Mouse (Mus musculus): Measurements from ENCODE around the gene Tmem259. TPM values are rescaled to one million over a fixed set of nuclear protein-coding genes. Genes with fewer than 3 reads are reported as not detected.

Gene Tmem259
- polyA plus RNA-seq, 1 experiment from 2014 or later: 22.5 TPM

- no peaks in the 10 kb centered on the region for H3K9me3 ChIP-seq
- H3K4me3 ChIP-seq (replicated peaks): peak overlapping the region; percentile 49
- H3K27ac ChIP-seq: peak overlapping the region; percentile 47; the same call in 1 of the 2 replicates
- H3K9ac ChIP-seq (replicated peaks): 0 out of 2 replicates have a peak overlapping the region, but pooled peaks have one; percentile 56
- H3K36me3 ChIP-seq: peaks cover 28% of the 10 kb centered on the region
- 1% methylated on average over 35 of the region's 35 CpGs for WGBS
- H3K4me1 ChIP-seq (replicated peaks): peaks cover 15% of the 10 kb centered on the region
- peak overlapping the region; percentile 88 for H3K4me2 ChIP-seq
- peak; percentile 56 for ATAC-seq (ENCODE audit: insufficient number of reproducible peaks, insufficient read depth, low FRiP score, low TSS enrichment, low read depth)
- peaks cover 44% of the 10 kb centered on the region for H3K27me3 ChIP-seq
Observed at GRCm38 (mm10) chr10:79997034-79997760, 13.1 kb upstream of the Tmem259 start.

- Histone ChIP-seq H3K9me3 (0 out of 2 replicates have a peak, but pooled peaks cover 4% of the 10 kb centered on the region), H3K27me3 (peaks cover 37% of the 10 kb centered on the region), H3K4me1 (replicated peaks) (peaks cover 15% of the 10 kb centered on the region), H3K27ac (peak within 1 kb of the TSS; percentile 47), H3K4me3 (replicated peaks) (peak within 1 kb of the TSS; percentile 49), H3K9ac (replicated peaks) (peak within 1 kb of the TSS; percentile 56), H3K4me2 (peak within 1 kb of the TSS; percentile 88), H3K36me3 (peaks cover 35% of the 10 kb centered on the region)
- under 1% methylated on average over 34 of the region's 34 CpGs for WGBS
- ATAC-seq (ENCODE audit: insufficient number of reproducible peaks, insufficient read depth, low FRiP score, low TSS enrichment, low read depth): peak; percentile 81
Observed at GRCm38 (mm10) chr10:79996272-79997033, 12.3 kb upstream of the Tmem259 start, which contains the start of gene Abca7. Abca7 (plus strand) TSS chr10:79996494.

- ATAC-seq (ENCODE audit: insufficient number of reproducible peaks, insufficient read depth, low FRiP score, low TSS enrichment, low read depth): no peak
- Histone ChIP-seq H3K4me2 (peak overlapping the region; percentile 88; the same call in 1 of the 2 replicates), H3K4me3 (replicated peaks) (no peak overlapping the region)
Observed at GRCm38 (mm10) chr10:79995636-79996035, 11.5 kb upstream of the Tmem259 start.

GRCm38 (mm10) chr10:79994397-79995115, 10.4 kb upstream of the Tmem259 start:
- H3K27ac ChIP-seq: no peak overlapping the region
- peaks cover 44% of the 10 kb centered on the region for H3K36me3 ChIP-seq
- peaks cover 20% of the 10 kb centered on the region for H3K27me3 ChIP-seq
- ATAC-seq (ENCODE audit: insufficient number of reproducible peaks, insufficient read depth, low FRiP score, low TSS enrichment, low read depth): no peak
- WGBS: 91% methylated on average over 16 of the region's 16 CpGs
- H3K9me3 ChIP-seq: 0 out of 2 replicates have a peak, but pooled peaks cover 12% of the 10 kb centered on the region
- H3K4me2 ChIP-seq: no peak overlapping the region
- H3K9ac ChIP-seq (replicated peaks): no peak overlapping the region
- no peak overlapping the region for H3K4me3 ChIP-seq (replicated peaks)
- peaks cover 23% of the 10 kb centered on the region for H3K4me1 ChIP-seq (replicated peaks)

More at GRCm38 (mm10) chr10:79995636-79996035, 11.5 kb upstream of the Tmem259 start:
- Histone ChIP-seq H3K27me3 (peaks cover 29% of the 10 kb centered on the region), H3K4me1 (replicated peaks) (peaks cover 15% of the 10 kb centered on the region), H3K27ac (no peak overlapping the region), H3K9me3 (0 out of 2 replicates have a peak, but pooled peaks cover 12% of the 10 kb centered on the region), H3K9ac (replicated peaks) (no peak overlapping the region), H3K36me3 (peaks cover 44% of the 10 kb centered on the region)
- WGBS: 75% methylated on average over 1 of the region's 1 CpGs

GRCm38 (mm10) chr10:79991548-79991947, 7.4 kb upstream of the Tmem259 start:
- H3K4me3 ChIP-seq (replicated peaks): no peak overlapping the region
- 0 out of 2 replicates have a peak, but pooled peaks cover 12% of the 10 kb centered on the region for H3K9me3 ChIP-seq

GRCm38 (mm10) chr10:79991099-79991498, 7.0 kb upstream of the Tmem259 start:
- 0 out of 2 replicates have a peak overlapping the region, but pooled peaks have one; percentile 8 for H3K4me2 ChIP-seq
- no peak for ATAC-seq (ENCODE audit: insufficient number of reproducible peaks, insufficient read depth, low FRiP score, low TSS enrichment, low read depth)
- H3K4me3 ChIP-seq (replicated peaks): no peak overlapping the region
- H3K36me3 ChIP-seq: peaks cover 44% of the 10 kb centered on the region
- H3K9ac ChIP-seq (replicated peaks): no peak overlapping the region
- 67% methylated on average over 12 of the region's 12 CpGs for WGBS
- H3K27me3 ChIP-seq: 0 out of 2 replicates have a peak, but pooled peaks cover 3% of the 10 kb centered on the region
- no peak overlapping the region for H3K27ac ChIP-seq
- peaks cover 40% of the 10 kb centered on the region for H3K4me1 ChIP-seq (replicated peaks)
- 0 out of 2 replicates have a peak, but pooled peaks cover 12% of the 10 kb centered on the region for H3K9me3 ChIP-seq

More at GRCm38 (mm10) chr10:79991548-79991947, 7.4 kb upstream of the Tmem259 start:
- 0 out of 2 replicates have a peak, but pooled peaks cover 3% of the 10 kb centered on the region for H3K27me3 ChIP-seq
- H3K27ac ChIP-seq: no peak overlapping the region
- ATAC-seq (ENCODE audit: insufficient number of reproducible peaks, insufficient read depth, low FRiP score, low TSS enrichment, low read depth): no peak
- peaks cover 44% of the 10 kb centered on the region for H3K36me3 ChIP-seq
- H3K4me1 ChIP-seq (replicated peaks): peaks cover 35% of the 10 kb centered on the region
- 84% methylated on average over 6 of the region's 6 CpGs for WGBS
- H3K4me2 ChIP-seq: no peak overlapping the region
- no peak overlapping the region for H3K9ac ChIP-seq (replicated peaks)

- H3K27ac ChIP-seq: peak overlapping the region; percentile 90
- H3K27me3 ChIP-seq: 0 out of 2 replicates have a peak, but pooled peaks cover 3% of the 10 kb centered on the region
- peak overlapping the region; percentile 76 for H3K4me3 ChIP-seq (replicated peaks)
- H3K4me2 ChIP-seq: peak overlapping the region; percentile 94
- H3K36me3 ChIP-seq: peaks cover 42% of the 10 kb centered on the region
- H3K9ac ChIP-seq (replicated peaks): peak overlapping the region; percentile 78
- 0 out of 2 replicates have a peak, but pooled peaks cover 12% of the 10 kb centered on the region for H3K9me3 ChIP-seq
- H3K4me1 ChIP-seq (replicated peaks): peaks cover 43% of the 10 kb centered on the region
- WGBS: 4% methylated on average over 15 of the region's 15 CpGs
- no peak for ATAC-seq (ENCODE audit: insufficient number of reproducible peaks, insufficient read depth, low FRiP score, low TSS enrichment, low read depth)
Observed at GRCm38 (mm10) chr10:79989870-79990269, 5.7 kb upstream of the Tmem259 start.

- Histone ChIP-seq H3K9ac (replicated peaks) (peak overlapping the region; percentile 78), H3K36me3 (peaks cover 36% of the 10 kb centered on the region), H3K27ac (peak overlapping the region; percentile 90), H3K27me3 (0 out of 2 replicates have a peak, but pooled peaks cover 3% of the 10 kb centered on the region), H3K4me2 (peak overlapping the region; percentile 94), H3K4me1 (replicated peaks) (peaks cover 43% of the 10 kb centered on the region), H3K4me3 (replicated peaks) (peak overlapping the region; percentile 76), H3K9me3 (0 out of 2 replicates have a peak, but pooled peaks cover 12% of the 10 kb centered on the region)
- no peak for ATAC-seq (ENCODE audit: insufficient number of reproducible peaks, insufficient read depth, low FRiP score, low TSS enrichment, low read depth)
- 26% methylated on average over 8 of the region's 8 CpGs for WGBS
Observed at GRCm38 (mm10) chr10:79989272-79989786, 5.2 kb upstream of the Tmem259 start.

- WGBS: under 1% methylated on average over 59 of the region's 59 CpGs
- Histone ChIP-seq H3K36me3 (peaks cover 31% of the 10 kb centered on the region), H3K27me3 (0 out of 2 replicates have a peak, but pooled peaks cover 3% of the 10 kb centered on the region), H3K9ac (replicated peaks) (peak within 1 kb of the TSS; percentile 78), H3K4me3 (replicated peaks) (peak within 1 kb of the TSS; percentile 76), H3K27ac (peak within 1 kb of the TSS; percentile 90), H3K4me1 (replicated peaks) (peaks cover 43% of the 10 kb centered on the region), H3K4me2 (peak within 1 kb of the TSS; percentile 94), H3K9me3 (0 out of 2 replicates have a peak, but pooled peaks cover 12% of the 10 kb centered on the region)
- no peak for ATAC-seq (ENCODE audit: insufficient number of reproducible peaks, insufficient read depth, low FRiP score, low TSS enrichment, low read depth)
Observed at GRCm38 (mm10) chr10:79988506-79989271, 4.6 kb upstream of the Tmem259 start, which contains the start of gene Cnn2. Cnn2 (plus strand) TSS chr10:79988584.
